Mouse (Mus musculus): ENCODE results near the gene Arhgdib.

DNA sequence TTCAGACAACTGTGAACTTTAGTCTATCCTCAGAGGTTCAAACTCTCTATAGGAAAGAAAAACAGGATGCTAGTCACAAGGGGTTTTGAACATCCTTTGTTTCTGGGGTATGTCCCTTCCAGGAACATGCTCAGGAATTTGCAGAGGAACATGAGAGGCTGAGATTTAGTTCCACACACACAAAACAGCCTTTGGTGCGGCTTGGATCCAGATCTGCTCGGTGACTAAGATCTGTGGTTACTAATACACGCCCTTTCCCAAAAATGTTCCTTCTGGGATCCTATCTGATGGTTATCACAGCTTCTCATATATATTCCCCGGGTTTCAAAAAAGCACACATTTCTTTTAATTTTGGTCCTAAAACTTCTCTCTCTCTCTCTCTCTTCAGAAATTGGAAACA lies 43.9 kb downstream of the Arhgdib start:
- TF ChIP-seq CTCF (IDR thresholded peaks at IDR 0.05; ENCODE audit: borderline replicate concordance, extremely low read depth, insufficient read depth, insufficient read length) (no peak), POLR2A (IDR thresholded peaks at IDR 0.05; ENCODE audit: borderline replicate concordance, extremely low read depth, insufficient read depth, insufficient read length, poor library complexity, severe bottlenecking) (no peak)
